Mouse (Mus musculus): ENCODE data around the gene Sptb.

- TF ChIP-seq CTCF (IDR thresholded peaks at IDR 0.05; ENCODE audit: extremely low read depth, insufficient read depth, insufficient read length, insufficient replicate concordance) (no peak), POLR2A (IDR thresholded peaks at IDR 0.05; ENCODE audit: low read depth, low read length) (no peak)
Measured at GRCm38 (mm10) chr12:76566284-76566683, 144.1 kb downstream of the Sptb start.

Measured in spleen, adult 2 months (tissue).